Mouse (Mus musculus) telencephalon, adult 2 months (tissue): Measurements from ENCODE around the gene 5730596B20Rik.

Source experiments
- DNase-seq: peaks from one replicate; pipeline ENCODE4 v3.0.0-alpha.2; 2011; ENCODE audit warnings: low read depth, low spot score

The 5730596B20Rik gene

DNA sequence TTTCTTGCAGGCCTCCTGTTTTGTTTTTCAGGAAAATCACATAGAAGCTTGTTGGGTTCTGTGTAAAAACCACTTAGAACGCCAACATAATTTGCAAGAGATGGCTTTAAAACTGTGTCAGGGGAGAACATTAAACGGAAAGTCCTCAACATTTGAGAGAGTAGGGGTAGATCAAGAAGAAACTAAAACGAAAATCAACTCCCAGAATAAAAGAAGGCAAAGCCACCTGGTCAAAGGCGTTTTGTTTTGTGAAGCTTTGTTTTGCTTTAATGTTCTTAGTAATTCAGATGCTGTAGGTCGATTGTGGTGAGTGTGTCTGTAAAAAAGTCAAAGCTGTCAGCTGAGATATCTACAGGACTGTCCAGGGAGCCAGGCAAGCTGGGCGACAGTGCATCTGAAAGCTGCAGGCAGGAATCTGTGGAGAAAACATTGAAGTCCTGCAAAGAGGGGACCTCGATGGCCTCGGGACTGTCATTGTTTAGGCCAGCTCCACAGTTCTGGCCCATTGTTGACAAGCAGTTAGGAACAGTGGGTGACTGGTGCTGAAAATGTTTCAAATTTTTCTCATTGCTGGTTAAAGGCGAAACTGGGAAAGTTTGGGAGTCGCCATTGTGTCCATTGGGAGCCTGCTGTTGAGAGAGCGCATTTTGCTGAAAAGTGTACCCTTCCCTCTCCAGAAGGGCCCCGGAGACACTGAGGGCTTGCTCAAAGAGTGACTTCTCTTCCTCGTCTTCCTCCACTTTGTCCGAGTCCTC is 14.5 kb upstream of the 5730596B20Rik start:
- no peak for DNase-seq

DNA sequence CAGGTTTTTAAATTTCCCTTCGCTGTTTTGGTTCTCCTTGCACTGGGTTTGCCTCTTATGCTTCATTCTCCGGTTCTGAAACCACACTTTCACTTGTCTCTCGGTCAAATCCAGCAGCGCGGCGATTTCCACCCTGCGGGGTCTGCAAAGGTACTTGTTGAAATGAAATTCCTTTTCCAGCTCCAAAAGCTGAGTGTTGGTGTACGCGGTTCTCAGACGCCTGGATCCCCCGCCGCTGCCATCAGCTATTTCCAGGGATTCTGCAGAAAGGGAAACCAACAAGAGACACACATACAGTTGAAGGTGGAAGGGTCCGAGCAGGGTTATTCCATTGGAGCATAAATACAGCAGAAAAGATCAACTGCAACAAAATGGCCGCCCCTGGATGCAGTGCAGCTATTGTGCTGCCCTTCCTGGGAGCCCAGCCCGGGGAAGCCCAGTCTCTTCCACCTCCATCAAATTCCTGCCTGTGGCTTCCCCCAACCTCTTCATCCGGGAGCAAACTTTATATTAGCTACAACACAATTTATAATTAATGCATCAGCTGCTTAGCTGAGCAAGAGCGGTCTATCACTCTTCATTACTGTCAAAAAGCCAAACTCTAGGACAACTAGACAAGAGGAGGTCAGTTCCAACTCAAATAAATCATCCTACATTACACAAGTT is 13.8 kb upstream of the 5730596B20Rik start:
- DNase-seq, result no peak

DNA sequence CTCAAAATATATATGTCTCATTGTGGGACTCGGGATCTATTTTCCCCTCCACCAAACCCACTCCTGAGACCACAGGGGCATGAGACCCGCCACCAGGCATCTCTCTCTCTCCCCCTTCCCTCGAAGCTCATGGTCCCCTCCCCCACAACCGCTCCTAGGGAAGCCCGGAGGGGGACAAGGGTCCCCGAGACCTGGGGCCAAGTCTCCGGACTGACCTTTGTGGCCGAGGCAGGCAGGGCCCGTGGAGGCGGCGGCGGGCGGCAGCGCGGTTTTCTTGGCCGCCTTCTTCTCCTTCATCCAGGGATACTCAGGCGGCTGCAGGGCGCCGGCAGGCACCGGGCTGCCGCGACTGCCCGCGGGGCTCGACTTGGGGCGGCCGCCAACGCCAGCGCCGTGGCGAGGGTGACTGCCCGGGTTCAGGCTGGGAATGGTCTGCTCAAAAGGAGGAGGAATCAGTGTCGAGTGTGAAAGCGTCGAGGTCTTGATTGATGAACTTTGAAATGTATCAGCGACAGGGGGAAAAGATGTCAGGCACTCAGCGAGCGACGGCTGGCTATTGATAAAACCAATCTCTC is 13.2 kb upstream of the 5730596B20Rik start:
- no peak for DNase-seq

DNA sequence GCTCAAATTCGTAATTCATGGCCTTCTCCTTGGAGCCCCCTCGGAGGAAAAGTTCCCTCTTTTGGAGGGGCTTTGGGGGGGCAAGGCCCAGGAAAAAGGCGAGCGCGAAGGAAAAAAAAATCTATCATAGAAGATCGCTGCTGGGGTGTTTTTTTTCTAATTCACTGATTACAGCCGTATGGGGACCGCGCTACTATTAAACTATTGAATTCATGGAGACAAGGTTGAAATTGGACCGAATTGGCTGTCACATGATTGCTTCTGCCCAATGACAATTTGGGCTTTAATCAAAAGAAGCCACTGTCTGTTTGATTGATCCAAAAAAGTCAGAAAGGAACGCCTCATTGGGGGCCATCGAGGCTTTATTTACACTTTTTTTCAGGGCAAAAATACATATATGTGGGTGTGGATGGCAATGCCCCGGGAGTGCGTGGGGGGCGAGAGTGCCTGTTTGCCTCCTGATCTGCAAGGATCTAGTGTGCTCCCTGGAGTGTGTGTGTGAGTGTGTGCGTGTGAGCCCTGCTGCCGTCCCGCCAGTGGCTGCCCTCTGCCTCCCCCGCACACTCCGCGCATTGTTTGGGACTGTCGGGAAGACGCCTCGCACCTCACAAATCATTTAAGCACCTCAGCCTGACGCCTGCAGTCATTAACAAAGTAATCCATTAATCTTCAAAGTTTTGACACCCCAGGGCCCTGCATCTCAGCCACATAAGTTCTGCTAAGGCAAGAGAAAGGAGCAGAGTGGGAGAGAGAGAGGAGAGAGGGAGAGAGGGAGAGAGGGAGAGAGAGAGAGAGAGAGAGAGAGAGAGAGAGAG is 12.5 kb upstream of the 5730596B20Rik start, which contains the start of gene Hoxa2:
Gene Hoxa2, minus strand, starts transcription at position 206 of the 815 bp plus-strand sequence.
- no peak for DNase-seq

DNA sequence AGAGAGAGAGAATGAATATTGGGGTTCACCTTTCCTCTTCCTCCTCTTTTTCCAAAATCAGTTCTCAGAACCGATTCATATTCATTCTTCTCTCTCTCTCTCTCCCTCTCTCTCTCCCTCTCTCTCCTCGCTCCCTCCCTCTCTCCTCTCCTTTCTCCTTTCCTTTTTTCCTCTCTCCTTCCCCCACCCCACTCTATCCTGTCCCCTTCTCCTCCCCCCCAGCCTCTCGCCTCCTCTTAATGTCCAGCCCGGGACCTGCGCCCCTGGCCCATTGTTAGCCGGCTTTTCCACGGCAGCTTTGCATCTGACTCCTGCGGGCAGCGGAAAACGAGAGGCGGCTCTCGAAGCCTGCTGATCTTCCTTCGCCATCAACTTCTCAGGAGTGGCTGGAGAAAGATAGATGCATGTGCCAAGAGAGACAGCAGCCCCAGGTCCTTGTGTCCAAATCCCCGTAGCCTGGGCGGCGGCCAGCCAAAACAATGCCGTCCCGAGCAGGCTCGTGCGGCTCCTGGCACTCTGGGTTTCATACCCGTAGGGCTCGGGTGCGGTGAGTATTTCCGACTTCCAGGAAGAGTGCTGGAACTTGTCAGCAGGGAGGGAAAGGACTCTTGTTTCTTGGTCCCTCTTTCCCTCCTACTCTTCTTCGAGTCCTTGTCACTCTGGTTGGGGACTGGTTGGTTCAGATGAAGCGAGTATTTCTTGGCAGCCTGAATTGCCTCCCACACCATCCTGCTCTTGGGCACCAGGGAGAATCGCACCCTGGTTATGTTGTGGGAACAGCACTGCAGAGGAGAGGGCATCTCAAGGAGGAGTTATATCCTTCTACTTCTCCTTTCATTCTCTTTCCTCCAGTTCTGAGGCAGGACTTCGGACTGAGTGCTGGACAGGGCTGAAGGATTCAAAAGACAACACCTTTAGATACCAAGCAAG is 11.6 kb upstream of the 5730596B20Rik start:
- DNase-seq, result no peak

DNA sequence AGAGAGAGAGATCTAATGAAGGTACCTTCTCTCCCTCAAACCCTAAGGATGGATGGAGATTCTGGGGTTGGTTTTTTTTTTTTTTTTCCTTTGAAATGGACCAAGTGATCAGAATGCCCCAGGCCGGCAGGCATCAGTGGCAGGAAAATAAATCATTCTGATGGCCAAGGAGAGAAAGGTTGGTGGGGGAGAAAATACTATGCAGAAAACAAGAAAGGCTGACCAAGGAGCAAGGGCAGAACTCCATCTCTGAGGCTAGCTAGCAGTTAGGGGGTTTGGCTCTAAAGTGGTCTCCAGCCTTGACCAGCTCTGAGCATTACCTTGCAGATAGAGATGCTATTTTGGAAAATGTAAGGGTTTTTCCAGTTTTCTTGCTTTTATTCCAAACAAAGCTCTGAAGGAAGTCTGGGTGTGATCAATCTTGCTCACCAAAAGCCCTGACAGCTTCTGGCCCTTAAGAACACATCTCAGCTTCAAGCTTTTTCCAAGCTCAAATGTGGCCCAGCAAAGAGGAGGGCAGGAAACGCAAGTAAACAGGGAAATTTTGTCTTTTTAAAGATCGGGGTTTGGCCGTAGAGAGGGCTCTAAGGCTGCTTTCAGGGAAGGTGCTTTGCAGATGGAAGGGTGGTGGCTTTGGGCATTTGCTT is 10.7 kb upstream of the 5730596B20Rik start:
- no peak for DNase-seq

DNA sequence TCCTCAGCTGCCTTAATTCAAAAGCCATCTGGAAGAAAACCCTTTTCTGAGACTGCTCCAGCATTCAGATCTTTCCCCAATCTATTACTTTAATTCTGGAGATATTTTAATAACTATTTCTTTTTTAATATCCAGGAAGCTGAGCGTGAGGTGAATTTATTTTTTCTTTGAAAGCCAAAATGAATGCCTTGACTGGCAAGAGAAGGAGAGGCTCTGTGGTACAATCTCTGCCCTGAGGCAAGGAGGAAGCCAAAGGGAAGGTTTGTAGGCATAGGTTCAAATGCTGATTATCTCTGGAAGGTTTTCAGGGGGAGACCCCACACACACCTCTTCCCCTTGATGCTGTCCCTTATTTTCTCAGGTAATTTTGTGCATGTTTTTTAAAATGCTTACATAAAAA is 10.1 kb upstream of the 5730596B20Rik start:
- DNase-seq, result no peak

DNA sequence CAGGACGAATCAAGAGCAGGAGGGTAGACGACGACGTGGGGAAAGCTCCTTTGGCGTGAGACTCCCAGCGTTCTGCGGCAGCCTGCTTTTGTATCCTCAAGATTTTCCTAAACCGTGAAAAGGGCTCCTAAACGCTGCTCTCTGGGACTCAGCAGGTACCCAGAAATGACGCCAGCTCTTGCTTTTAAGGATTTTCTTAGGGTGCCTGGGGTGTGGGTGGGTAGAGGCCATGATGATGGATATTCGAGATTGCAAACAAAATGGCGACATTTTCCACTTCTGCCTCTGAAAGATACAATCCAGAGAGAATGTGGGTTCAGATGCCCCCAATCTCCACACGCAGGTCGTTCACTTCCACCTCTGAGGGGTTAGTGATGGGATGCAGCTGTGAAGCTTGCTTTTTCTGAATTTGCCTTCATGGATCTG is 9.5 kb upstream of the 5730596B20Rik start:
- DNase-seq, result no peak

DNA sequence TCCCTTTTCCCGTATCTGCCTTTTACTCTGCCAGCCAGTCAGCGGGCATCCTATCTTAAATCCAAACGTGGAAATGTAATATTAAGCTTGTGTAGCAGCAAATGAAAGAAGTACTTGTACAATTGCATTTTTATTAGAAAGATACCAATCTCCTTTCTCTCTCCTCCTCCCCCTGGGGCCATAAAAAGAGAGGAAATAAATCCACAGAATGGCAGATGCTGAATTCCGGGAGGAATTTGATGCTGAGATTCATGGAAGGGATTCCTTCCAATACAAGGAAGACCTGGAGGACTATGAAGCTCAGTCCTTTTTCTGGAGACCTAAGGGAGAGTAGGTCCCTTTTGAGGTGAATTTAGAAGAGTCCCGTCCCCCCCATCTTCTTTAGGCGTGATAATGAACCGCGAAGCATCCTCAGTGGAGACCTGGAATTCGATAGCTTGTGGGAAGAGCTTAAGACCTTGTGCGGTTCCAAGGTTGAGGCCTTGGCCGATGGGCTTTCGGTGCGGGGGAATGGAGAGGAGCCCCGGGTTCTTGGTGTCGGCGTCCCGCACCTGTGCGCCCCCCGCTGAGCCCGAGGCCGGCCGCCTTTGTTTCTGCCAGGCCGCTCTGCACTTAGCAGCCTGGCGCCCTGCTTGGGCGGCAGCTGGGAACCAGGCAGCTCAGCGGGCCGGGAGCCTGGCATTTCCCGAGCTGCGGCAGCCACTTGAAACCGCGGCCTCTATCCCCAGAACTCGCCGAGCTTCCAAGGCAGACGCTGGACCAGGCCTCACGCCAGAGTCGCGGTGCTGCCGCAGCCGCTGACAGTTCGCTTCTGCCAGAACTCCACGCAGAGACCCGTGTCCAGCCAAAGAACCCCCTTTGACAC is 8.9 kb upstream of the 5730596B20Rik start:
- DNase-seq, result no peak

DNA sequence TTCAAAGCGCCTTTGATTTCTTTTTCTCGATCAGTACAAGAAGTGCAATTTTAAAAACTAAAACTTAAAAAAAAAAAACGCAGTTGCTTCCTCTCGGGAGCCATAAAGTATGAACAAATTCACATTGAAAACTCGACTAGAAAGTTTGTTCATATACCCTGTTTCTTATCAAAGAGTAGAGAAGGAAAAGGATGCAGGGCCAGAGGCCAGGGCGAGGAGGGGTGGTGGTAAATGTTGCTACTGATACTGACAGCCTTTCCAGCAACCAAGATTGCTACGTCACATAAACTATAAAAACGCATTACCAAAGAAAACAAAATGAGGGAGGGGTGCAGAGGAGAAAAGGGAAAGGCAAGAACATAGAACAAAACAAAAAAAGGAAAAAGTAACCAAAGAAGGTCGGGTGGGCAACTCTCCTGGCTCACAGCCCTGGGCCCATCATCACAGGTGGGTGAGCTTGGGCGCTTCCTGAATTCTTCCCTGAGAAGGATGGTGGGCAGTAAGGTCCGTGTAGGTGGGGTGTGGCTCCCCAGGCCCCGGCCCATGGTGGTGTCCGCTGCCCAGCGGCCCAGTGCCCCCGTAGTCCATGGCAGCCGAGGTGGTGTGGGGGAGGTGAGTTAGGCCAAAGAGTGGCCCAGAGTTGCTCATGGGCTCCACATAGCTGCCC is 7.7 kb upstream of the 5730596B20Rik start:
- DNase-seq, result no peak

DNA sequence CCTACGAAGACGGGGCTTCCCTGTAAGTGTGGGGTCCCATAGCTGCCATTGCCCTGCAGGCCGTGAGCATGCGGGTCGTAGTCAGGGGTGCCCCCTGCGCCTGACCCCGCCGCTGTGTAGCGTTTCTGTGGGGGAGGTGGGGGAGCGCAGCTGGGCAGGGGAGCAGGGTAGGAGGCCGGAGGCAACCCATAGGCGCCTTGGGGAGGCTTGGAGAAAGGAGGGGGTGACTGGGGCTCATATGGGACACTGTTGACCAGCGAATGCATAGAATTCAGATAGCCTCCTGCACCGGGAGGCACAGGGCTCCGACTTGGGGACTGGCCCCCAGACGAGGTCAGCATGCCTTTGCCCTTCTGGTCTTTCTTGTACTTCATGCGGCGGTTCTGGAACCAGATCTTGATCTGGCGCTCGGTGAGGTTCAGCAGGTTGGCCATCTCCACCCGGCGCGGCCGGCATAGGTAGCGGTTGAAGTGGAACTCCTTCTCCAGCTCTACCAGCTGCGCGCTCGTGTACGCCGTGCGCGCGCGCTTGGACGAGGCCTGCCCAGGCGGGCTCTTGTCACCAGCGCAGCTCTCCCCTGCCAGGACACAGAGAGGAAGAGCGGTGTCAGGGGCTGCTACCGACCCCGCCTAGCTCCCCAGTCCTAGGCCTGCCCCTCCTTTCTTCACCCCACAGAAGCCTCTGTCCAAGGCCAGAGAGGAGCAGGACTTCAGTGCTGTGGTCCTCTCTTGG is 7.0 kb upstream of the 5730596B20Rik start:
- DNase-seq, result no peak

DNA sequence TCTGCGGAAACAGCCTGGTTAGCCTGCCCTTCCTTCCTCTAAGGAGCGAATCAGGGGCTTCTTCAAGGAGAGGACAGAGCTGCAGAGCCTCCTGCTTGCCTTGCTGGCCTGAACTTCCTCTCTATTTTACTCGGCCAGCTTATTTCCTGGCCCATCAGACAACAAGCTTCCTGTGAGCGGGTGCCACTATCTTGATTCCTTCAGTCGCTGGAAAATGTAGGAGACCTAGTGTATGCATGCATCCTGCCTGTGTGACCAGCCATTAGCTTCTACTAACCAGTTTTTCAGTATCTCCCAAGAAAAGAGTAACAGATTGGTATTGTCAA is 6.4 kb upstream of the 5730596B20Rik start:
- no peak for DNase-seq

DNA sequence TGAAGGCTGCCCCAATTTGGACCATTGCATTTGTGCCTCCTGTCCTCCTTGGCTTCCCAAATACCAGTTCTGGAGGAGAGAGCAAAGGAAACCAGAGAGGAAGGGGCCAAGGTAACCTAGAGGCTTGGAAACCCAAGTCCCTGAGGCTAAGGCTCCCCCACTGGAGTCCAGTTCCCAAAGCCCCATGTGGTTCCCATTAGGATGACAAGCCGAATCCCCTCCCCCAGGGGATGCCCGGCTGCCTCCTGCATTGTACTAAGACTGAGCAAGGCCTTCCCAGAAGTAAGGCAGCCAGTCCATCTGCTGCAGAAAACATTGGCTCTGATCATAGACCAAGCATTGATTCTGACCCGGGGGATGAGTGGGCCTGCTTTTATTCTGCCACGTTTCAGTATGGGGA is 6.0 kb upstream of the 5730596B20Rik start:
- DNase-seq, result no peak

DNA sequence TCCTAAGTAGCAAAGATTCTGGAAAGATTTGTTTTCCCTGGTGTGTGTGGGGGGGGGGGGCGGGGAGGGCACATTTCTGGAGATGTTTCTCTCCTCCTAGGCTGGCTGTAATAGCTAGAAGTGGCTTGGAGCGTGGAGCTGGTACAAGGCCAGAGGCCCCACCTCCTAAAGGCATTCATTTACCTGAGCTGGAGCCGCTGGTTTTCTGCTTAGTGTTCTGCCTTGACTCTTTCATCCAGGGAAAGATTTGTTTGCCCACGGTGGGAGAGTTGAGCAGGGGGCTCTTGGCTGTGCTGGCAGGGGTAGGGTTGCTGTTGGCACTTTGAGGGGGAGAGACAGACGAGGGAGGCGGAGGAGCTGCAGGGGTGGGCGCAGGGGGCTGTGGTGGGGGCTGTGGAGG is 5.4 kb upstream of the 5730596B20Rik start:
- no peak for DNase-seq

DNA sequence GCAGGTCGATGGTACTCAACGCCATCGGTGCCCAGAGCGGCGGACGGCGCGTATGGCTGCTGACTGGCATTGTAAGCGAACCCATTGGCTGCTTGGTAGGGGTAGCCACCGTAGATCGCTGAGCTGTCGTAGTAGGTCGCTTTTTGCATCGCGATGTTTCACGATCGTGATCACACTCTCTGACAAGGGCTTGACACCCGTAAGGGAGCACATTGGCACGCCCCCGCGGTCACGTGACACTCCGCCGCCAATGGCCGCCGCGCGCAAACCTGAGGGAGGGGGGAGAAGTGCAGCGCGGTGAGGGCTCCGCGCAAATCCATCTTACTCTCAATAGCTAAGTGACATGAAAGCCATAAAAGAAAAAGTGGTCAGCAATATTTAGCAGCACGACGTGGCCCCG is 4.8 kb upstream of the 5730596B20Rik start:
- no peak for DNase-seq

DNA sequence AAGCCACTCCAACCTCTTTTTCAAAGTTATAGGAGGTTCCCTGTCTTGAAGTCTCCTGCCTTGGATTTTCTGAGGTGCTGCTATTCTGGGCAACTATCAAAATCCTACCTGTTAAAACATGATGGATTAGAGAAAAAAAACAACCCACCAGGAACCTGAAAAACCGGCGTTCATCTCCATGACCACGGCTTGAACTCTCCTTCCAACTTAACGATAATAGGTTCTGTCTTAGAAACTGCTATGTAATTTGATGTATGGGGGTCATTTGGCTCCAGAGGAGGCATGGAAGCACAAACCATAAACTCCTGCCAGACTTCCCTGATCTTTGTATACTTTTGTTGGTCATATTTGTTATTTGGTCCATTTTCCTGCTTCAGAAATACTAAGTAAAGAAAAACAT is 3.6 kb upstream of the 5730596B20Rik start:
- DNase-seq, result no peak

DNA sequence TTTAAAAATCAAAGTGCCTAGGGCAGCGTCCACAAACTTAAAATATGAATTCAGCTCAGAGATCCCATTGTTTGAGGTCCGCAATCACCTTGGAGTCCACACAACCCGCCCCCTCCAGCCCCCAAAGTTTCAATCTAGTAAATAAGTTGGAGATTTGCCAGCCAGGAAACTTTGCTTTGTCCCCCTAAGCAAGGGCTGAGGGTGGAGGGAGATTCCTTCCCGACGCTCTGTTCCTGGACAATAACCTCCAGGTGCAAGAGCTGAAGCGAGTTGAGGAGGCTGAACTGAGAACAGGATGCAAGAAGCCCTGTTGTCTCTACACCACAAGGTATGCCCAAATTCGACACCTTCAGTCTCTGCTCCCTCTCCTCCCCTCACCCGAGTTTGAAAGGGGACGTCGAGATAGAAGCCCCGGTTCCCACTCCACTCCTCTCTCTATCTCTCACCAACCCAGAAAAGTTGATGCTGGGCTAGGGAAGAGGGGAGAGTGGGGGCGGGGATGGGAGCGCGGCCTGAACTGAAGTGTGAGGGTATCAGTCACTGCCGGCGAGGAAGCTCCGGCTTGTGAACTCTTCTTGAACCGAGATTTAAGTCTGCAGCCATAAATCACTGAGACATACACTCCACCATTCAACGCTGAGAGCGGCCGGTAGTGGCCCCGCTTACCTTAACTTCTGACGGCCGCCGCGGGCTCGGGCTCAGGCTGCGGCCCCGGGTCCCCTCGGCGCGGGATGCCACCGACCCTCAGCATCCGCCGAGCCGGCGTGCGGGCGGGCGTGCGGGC is 2.1 kb upstream of the 5730596B20Rik start:
- no peak for DNase-seq

DNA sequence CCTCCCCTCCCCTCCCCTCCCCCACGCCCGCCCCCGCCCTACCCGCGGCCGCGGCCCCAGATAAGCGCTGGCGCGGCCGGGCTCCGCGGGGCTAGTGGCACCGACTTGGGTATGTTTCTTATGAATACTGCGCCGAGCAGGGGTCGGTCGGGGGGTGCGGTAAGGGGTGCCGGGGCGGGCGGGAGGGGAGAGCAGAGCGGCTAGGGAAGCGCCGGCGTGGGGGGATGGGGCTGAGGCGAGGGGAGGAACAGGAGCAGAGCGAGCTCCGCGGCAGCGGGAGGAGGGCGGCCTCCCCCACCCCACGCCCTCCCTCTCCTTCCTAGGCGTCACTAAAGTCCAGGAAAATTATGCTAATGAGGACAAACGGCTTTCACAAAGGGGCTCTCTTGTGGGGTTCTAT is 1.4 kb upstream of the 5730596B20Rik start:
- no peak for DNase-seq
